Mouse (Mus musculus) kidney, adult 2 months (tissue): ENCODE results near the gene Dnase1l1. TPM values are rescaled to one million over a fixed set of nuclear protein-coding genes. Genes with fewer than 3 reads are reported as not detected.
A peak's percentile ranks its signal among the peaks of the same experiment; 100 is the strongest.

Experiments
- DNase-seq: peaks from one replicate; pipeline ENCODE4 v3.0.0; 2021
- H3K27ac ChIP-seq: fragments of 200-500 bp; 2 replicates; pipeline ENCODE4 v1.5.1; 2012; ENCODE audit warnings: low read depth, low read length, control low read depth, inconsistent platforms; ENCODE audit not compliant: insufficient read depth
- H3K27me3 ChIP-seq: fragments of 200-500 bp; replicated peaks from 2 replicates; pipeline ENCODE4 v1.6.1; 2012; ENCODE audit warnings: mild to moderate bottlenecking, moderate library complexity, low read length, inconsistent platforms; ENCODE audit not compliant: control insufficient read depth, insufficient read depth
- H3K36me3 ChIP-seq: fragments of 200-500 bp; 2 replicates; pipeline ENCODE4 v1.6.1; 2012; ENCODE audit warnings: mild to moderate bottlenecking, moderate library complexity, low read length, inconsistent platforms; ENCODE audit not compliant: control insufficient read depth, insufficient read depth
- H3K4me1 ChIP-seq: fragments of 200-500 bp; 2 replicates; pipeline ENCODE4 v1.6.1; 2011; ENCODE audit warnings: low read length; ENCODE audit not compliant: control insufficient read depth, insufficient read depth
- H3K4me3 ChIP-seq: fragments of 200-500 bp; 2 replicates; pipeline ENCODE4 v1.5.1; 2011; ENCODE audit warnings: mild to moderate bottlenecking, low read depth, low read length, control low read depth; ENCODE audit not compliant: insufficient read depth
- CTCF ChIP-seq: fragments of 200-500 bp; conservative IDR thresholded peaks from 2 replicates; pipeline ENCODE4 v1.5.1; 2011; ENCODE audit warnings: low read depth, mild to moderate bottlenecking, control low read depth, low read length, moderate library complexity, mixed read lengths; ENCODE audit not compliant: insufficient read depth, insufficient read length
- POLR2A ChIP-seq: fragments of 200-500 bp; IDR thresholded peaks from one replicate; pipeline ENCODE4 v1.6.1; 2011; ENCODE audit warnings: low read depth, low read length, control low read depth
- WGBS: fragments of 180-500 bp; shearing (Covaris S2); methylation state at CpG from one replicate; pipeline ENCODE4 v1.1.7; 2018; 5-methylcytosine and 5-hydroxymethylcytosine counted together
- polyA plus RNA-seq: library from polyadenylated mRNA; depleted of rRNA; stranded (reverse); fragments of >200 nt; gene quantifications from 2 replicates; pipeline ENCODE4 v1.2.3, GENCODE M21; 2012

Dnase1l1 gene
- polyA plus RNA-seq, 1 experiment = 26.0 TPM

GRCm38 (mm10) chrX:74246213-74246681 lies 35.9 kb downstream of the Dnase1l1 start:
- peak overlapping the region; percentile 81 for H3K27ac ChIP-seq
- H3K36me3 ChIP-seq = no peaks in the 10 kb centered on the region
- DNase-seq = peak; percentile 94
- WGBS = under 1% methylated on average over 37 of the region's 38 CpGs
- no peaks in the 10 kb centered on the region for H3K27me3 ChIP-seq
- peaks cover 3% of the 10 kb centered on the region for H3K4me1 ChIP-seq
- TF ChIP-seq POLR2A (peak; percentile 83), CTCF (0 out of 2 replicates have a peak, but pooled peaks have one; percentile 4)
- H3K4me3 ChIP-seq = peak overlapping the region; percentile 71

GRCm38 (mm10) chrX:74245687-74246086 lies 36.5 kb downstream of the Dnase1l1 start:
- no peaks in the 10 kb centered on the region for H3K36me3 ChIP-seq
- TF ChIP-seq CTCF (no peak), POLR2A (peak; percentile 30)
- H3K4me1 ChIP-seq = peaks cover 3% of the 10 kb centered on the region
- DNase-seq = peak; percentile 80
- H3K27me3 ChIP-seq = no peaks in the 10 kb centered on the region
- peak overlapping the region; percentile 81 for H3K27ac ChIP-seq
- 4% methylated on average over 17 of the region's 21 CpGs for WGBS
- peak overlapping the region; percentile 51 for H3K4me3 ChIP-seq

- H3K4me1 ChIP-seq = peaks cover 3% of the 10 kb centered on the region
- no peaks in the 10 kb centered on the region for H3K36me3 ChIP-seq
- no peak for DNase-seq
- peak overlapping the region; percentile 81; the same call in 1 of the 2 replicates for H3K27ac ChIP-seq
- peak overlapping the region; percentile 33; the same call in 1 of the 2 replicates for H3K4me3 ChIP-seq
- no peaks in the 10 kb centered on the region for H3K27me3 ChIP-seq
- WGBS = 24% methylated on average over 1 of the region's 1 CpGs
- TF ChIP-seq CTCF = no peak
- TF ChIP-seq POLR2A = no peak
These were observed 37.0 kb downstream of the Dnase1l1 start for GRCm38 (mm10) chrX:74245107-74245506.

GRCm38 (mm10) chrX:74244614-74245083 lies 37.5 kb downstream of the Dnase1l1 start:
- peak; percentile 70 for DNase-seq
- 0% methylated on average over 1 of the region's 3 CpGs for WGBS
- TF ChIP-seq POLR2A = no peak
- no peak for TF ChIP-seq CTCF

GRCm38 (mm10) chrX:74243807-74244206 lies 38.3 kb downstream of the Dnase1l1 start:
- H3K36me3 ChIP-seq = no peaks in the 10 kb centered on the region
- WGBS = 57% methylated on average over 3 of the region's 3 CpGs
- no peak for TF ChIP-seq POLR2A
- no peak for TF ChIP-seq CTCF
- no peaks in the 10 kb centered on the region for H3K27me3 ChIP-seq
- peak overlapping the region; percentile 39; the same call in 1 of the 2 replicates for H3K27ac ChIP-seq
- H3K4me3 ChIP-seq = peak overlapping the region; percentile 16
- H3K4me1 ChIP-seq = no peaks in the 10 kb centered on the region
- DNase-seq = no peak

More at GRCm38 (mm10) chrX:74244614-74245083, 37.5 kb downstream of the Dnase1l1 start:
- Histone ChIP-seq H3K27ac (peak overlapping the region; percentile 73), H3K27me3 (no peaks in the 10 kb centered on the region), H3K4me3 (peak overlapping the region; percentile 48), H3K4me1 (peaks cover 3% of the 10 kb centered on the region; the same call in 1 of the 2 replicates), H3K36me3 (no peaks in the 10 kb centered on the region)

- WGBS = 68% methylated on average over 2 of the region's 2 CpGs
- Histone ChIP-seq H3K4me3 (peak overlapping the region; percentile 16; the same call in 1 of the 2 replicates), H3K27ac (peak overlapping the region; percentile 39; the same call in 1 of the 2 replicates), H3K4me1 (no peaks in the 10 kb centered on the region), H3K27me3 (no peaks in the 10 kb centered on the region), H3K36me3 (no peaks in the 10 kb centered on the region)
- peak; percentile 27 for DNase-seq
- no peak for TF ChIP-seq POLR2A
- no peak for TF ChIP-seq CTCF
These were observed 38.7 kb downstream of the Dnase1l1 start for GRCm38 (mm10) chrX:74243396-74243795.

GRCm38 (mm10) chrX:74240332-74240731 lies 41.8 kb downstream of the Dnase1l1 start:
- TF ChIP-seq POLR2A = no peak
- no peak for DNase-seq
- Histone ChIP-seq H3K4me1 (no peaks in the 10 kb centered on the region), H3K36me3 (no peaks in the 10 kb centered on the region), H3K27ac (no peak overlapping the region), H3K4me3 (no peak overlapping the region), H3K27me3 (no peaks in the 10 kb centered on the region)
- WGBS = 96% methylated on average over 4 of the region's 4 CpGs
